Mouse (Mus musculus) forebrain, embryonic 10.5 days (tissue): ENCODE data around the gene Thra. TPM values are rescaled to one million over a fixed set of nuclear protein-coding genes. Genes with fewer than 3 reads are reported as not detected.
"Not testable (repeated sequence)": the region's sequence is repeated elsewhere in the genome, so short reads cannot be mapped to it uniquely, and the experiment has no call there.

ENCODE experiments used
- DNase-seq: peaks from one replicate; pipeline ENCODE4 v3.0.0-alpha.2; 2017; ENCODE audit warnings: low spot score; ENCODE audit errors: extremely low spot score
- H3K27ac ChIP-seq: fragments of 300-500 bp; sonication (generic); 2 replicates; pipeline ENCODE4 v1.5.1; 2016; ENCODE audit warnings: mild to moderate bottlenecking
- H3K27me3 ChIP-seq: fragments of 300-500 bp; sonication (generic); 2 replicates; pipeline ENCODE4 v1.6.1; 2016; ENCODE audit warnings: mild to moderate bottlenecking; ENCODE audit not compliant: poor library complexity, severe bottlenecking
- H3K36me3 ChIP-seq: fragments of 300-500 bp; sonication (generic); replicated peaks from 2 replicates; pipeline ENCODE4 v1.6.1; 2016; ENCODE audit warnings: mild to moderate bottlenecking, moderate library complexity
- H3K4me1 ChIP-seq: fragments of 300-500 bp; sonication (generic); 2 replicates; pipeline ENCODE4 v1.6.1; 2016
- H3K4me3 ChIP-seq: fragments of 300-500 bp; sonication (generic); 2 replicates; pipeline ENCODE4 v1.5.1; 2016; ENCODE audit warnings: mild to moderate bottlenecking, moderate library complexity
- H3K9me3 ChIP-seq: fragments of 300-500 bp; sonication (generic); 2 replicates; pipeline ENCODE4 v1.6.1; 2016; ENCODE audit warnings: mild to moderate bottlenecking, moderate library complexity
- WGBS: fragments of 180-500 bp; shearing (Covaris S2); methylation state at CpG from one replicate; pipeline ENCODE4 v1.1.7; 2016; 5-methylcytosine and 5-hydroxymethylcytosine counted together
- polyA plus RNA-seq: library from polyadenylated mRNA; unstranded; fragments of >200 nt; fragmentation: Nextera tagmentation; extraction: Ambion mirVana; gene quantifications from 2 replicates; pipeline ENCODE4 v1.2.1, GENCODE M21; 2016

Thra gene
- polyA plus RNA-seq, 1 experiment from 2014 or later = 10.9 TPM

DNA sequence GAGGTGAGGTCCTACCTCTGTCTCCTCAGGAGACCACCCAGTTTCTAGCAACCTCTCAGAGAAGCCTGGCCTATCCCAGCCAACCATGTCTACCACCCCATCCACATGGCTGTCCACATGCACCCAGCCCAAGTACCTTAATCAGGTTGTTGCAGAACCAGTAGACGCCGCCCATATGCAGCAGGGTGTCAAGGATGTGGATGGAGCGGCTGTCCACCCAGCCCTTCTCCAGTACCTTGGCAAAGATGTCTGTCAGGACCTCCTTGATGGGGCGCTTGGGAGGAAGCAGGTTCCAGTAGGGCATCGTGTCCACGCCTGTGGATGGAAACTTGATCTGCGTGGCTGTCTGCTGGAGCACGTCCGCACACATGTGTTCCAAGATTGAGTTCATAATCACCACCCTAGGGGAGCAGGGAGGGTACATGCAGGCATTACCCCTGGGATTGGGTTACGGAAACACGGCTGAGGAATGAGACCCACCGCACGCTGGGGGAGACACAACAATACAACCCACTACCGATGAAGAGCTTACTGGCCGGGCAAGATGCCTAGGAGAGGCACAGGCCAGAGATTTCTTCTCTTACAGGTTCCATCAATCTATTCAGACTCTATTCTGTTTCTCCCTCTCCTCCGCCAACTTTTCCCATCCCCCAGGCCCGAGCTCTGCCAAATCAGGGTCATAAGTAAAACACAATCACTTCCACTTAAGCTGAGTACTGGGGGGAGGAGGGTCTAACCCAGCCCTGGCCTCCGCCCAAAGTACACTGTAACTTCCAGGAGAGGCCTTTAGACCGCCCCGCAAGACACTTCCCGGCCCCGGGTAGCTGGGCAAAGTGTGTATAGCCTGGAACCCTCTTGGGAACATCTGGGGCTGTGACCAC is 32.8 kb upstream of the Thra start:
- H3K4me3 ChIP-seq = no peak overlapping the region
- no peaks in the 10 kb centered on the region for H3K9me3 ChIP-seq
- peaks cover 82% of the 10 kb centered on the region for H3K36me3 ChIP-seq
- DNase-seq = no peak
- no peak overlapping the region for H3K27ac ChIP-seq
- H3K4me1 ChIP-seq = no peaks in the 10 kb centered on the region
- H3K27me3 ChIP-seq = no peaks in the 10 kb centered on the region
- WGBS = 96% methylated on average over 22 of the region's 22 CpGs

DNA sequence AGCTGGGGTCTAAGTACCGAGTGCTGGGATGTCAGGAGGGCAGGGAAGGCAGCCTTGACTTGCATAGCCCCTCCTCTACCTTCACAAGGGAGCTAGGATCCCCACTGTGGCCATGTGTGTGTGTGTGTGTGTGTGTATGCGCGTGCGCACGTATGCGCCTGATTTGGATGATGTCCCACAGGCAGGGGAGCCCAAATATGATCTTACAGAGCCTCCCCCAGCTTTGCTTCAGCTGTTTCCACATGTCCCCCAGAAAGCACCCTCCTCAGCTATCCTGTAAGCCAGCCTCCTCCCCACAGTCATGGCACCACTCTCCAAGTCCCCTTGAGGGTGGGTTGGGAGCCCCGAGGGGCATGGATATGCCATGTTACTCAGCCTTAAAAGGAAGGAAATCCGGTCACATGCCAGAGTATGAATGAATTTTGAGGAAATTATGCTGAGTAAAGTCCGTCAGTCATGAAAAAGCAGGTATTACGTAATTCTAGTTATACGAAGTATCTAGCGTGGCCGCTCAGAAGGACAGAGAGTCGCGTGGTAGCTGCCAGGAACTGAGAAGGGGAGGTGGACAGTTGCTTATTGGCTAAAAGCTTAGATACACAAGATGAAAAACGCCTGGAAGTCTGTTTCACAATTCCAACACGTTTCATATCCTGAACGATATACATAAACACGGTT is 32.0 kb upstream of the Thra start:
- no peak for DNase-seq
- H3K9me3 ChIP-seq = no peaks in the 10 kb centered on the region
- no peak overlapping the region for H3K4me3 ChIP-seq
- H3K36me3 ChIP-seq = peaks cover 90% of the 10 kb centered on the region
- no peak overlapping the region for H3K27ac ChIP-seq
- no peaks in the 10 kb centered on the region for H3K4me1 ChIP-seq
- 95% methylated on average over 19 of the region's 19 CpGs for WGBS
- no peaks in the 10 kb centered on the region for H3K27me3 ChIP-seq

DNA sequence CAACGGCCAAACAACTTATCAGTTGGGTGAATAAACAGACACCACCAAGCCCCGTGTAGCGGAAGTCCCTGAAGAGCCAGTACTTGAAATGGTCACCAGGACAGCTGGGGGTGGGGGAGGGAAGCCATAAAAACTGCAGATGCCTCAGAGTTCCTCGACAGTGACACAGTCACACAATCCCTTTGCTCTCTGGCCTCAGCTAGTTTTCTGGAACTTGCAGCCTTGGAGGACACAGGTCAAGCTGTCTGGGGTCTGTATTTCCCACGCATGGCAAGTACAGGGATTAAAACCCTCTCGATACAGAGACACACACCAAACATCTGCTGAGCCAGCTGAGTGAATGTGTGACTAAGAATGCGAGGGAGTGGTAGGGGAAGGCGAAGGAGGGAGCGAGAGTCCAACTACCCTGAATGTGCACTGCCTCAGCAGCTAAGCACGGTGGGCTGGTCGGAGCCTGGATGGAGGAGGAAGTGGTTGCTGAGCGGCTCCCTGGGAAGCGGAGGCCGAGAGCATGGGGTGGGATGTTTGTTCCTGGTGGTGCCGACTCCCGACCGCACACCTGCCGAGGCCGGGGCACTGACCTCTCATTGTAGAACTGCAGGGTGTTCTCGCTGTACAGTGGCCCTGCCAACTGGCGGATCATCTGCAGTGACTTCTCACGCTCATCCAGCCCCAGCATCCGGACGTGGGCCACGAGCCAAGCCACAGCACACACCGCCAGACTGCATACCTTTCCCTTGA is 31.3 kb upstream of the Thra start:
- Histone ChIP-seq H3K4me3 (no peak overlapping the region), H3K27ac (no peak overlapping the region), H3K27me3 (no peaks in the 10 kb centered on the region), H3K9me3 (no peaks in the 10 kb centered on the region), H3K4me1 (no peaks in the 10 kb centered on the region), H3K36me3 (peaks cover 96% of the 10 kb centered on the region)
- no peak for DNase-seq
- WGBS = 94% methylated on average over 26 of the region's 26 CpGs

DNA sequence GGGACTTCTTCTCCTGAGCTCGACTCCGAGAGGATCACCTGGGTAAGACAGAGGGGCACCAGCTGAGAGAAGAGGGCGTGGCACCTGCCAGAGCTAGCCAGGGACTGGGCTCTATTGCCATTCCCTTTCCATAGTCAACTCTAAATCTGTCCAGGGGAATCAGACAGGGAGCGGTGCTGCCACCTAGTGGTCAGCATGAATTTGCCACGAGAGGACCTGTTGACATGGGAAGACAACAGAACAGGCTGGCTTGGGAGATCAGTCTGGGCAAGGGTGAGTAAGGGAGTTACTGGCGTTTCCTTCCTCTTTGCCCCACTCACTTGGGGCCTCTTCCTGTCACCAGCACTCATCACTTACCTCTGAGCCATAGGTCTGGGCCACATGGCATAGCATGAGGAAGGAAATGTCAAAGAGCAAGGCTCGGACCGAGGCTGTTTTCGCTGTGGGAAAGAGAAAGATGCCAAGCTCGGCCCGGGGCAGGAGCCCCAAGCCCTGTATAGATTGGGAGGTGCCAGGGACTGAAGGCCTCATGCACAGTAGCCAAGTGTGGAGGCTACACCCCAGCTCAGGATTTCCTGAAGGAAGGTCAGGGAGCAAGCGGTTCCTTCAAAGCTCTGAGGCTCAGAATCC is 29.9 kb upstream of the Thra start:
- H3K36me3 ChIP-seq = peaks cover 96% of the 10 kb centered on the region
- 60% methylated on average over 12 of the region's 12 CpGs for WGBS
- DNase-seq = peak; percentile 83
- no peaks in the 10 kb centered on the region for H3K4me1 ChIP-seq
- H3K27ac ChIP-seq = no peak overlapping the region
- H3K9me3 ChIP-seq = no peaks in the 10 kb centered on the region
- no peak overlapping the region for H3K4me3 ChIP-seq
- H3K27me3 ChIP-seq = no peaks in the 10 kb centered on the region

DNA sequence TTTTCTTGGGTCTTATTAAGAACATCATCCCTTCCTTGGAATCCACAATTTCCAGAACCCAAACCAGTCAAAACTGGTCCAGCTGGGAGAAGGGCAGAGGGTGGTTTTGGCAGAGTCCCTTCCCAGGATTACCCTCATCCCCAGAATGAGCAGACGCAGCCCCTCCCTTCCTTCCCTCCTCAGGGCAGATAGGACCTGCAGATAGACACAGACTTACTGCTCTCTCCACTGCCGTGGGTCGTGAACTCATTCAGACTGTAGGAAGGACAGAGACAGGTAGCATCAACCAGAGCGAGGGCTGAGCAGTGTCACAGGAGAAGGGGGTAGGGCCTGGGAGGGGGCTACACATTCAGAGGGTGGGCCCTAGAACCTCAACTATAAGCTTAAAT is 29.4 kb upstream of the Thra start:
- Histone ChIP-seq H3K27me3 (no peaks in the 10 kb centered on the region), H3K4me3 (no peak overlapping the region), H3K4me1 (no peaks in the 10 kb centered on the region), H3K9me3 (no peaks in the 10 kb centered on the region), H3K27ac (no peak overlapping the region), H3K36me3 (peaks cover 96% of the 10 kb centered on the region)
- no peak for DNase-seq
- 94% methylated on average over 4 of the region's 4 CpGs for WGBS

GRCm38 (mm10) chr11:98712009-98712408 is 28.4 kb upstream of the Thra start:
- H3K36me3 ChIP-seq = peaks cover 96% of the 10 kb centered on the region
- 84% methylated on average over 6 of the region's 6 CpGs for WGBS

GRCm38 (mm10) chr11:98713703-98714102 is 26.7 kb upstream of the Thra start:
- Histone ChIP-seq H3K36me3 (peaks cover 92% of the 10 kb centered on the region), H3K4me1 (peaks cover 12% of the 10 kb centered on the region), H3K9me3 (no peaks in the 10 kb centered on the region), H3K27ac (no peak overlapping the region), H3K27me3 (no peaks in the 10 kb centered on the region), H3K4me3 (no peak overlapping the region)
- DNase-seq = no peak
- 92% methylated on average over 12 of the region's 12 CpGs for WGBS

More at GRCm38 (mm10) chr11:98712009-98712408, 28.4 kb upstream of the Thra start:
- not testable (repeated sequence) for H3K27me3 ChIP-seq, H3K4me3 ChIP-seq, H3K4me1 ChIP-seq, DNase-seq, H3K9me3 ChIP-seq, H3K27ac ChIP-seq

GRCm38 (mm10) chr11:98715946-98716345 is 24.5 kb upstream of the Thra start:
- no peak overlapping the region for H3K27ac ChIP-seq
- peaks cover 15% of the 10 kb centered on the region for H3K4me1 ChIP-seq
- no peaks in the 10 kb centered on the region for H3K9me3 ChIP-seq
- peaks cover 76% of the 10 kb centered on the region for H3K36me3 ChIP-seq
- H3K4me3 ChIP-seq = no peak overlapping the region
- no peaks in the 10 kb centered on the region for H3K27me3 ChIP-seq
- 96% methylated on average over 9 of the region's 9 CpGs for WGBS
- no peak for DNase-seq

DNA sequence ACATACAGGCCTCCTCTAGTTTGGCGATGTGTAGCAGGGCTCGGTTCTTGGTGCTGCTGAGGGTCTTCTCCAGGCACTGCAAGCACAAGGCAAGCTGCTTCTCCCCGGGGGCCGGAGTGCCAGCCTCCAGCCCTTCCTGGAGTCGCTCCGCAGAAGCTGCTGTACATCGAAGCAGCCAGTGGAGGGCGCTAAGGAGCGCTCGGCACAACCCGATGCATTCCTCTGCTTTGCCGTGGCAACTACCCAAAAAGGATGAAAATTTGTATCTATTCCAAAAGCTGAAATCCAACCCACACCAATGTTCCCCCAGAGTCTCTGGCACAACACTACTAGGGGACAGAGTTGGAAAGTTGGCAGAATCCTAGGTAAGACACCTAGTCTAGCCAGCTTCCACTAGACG is 22.5 kb upstream of the Thra start:
- H3K27ac ChIP-seq = 0 out of 2 replicates have a peak overlapping the region, but pooled peaks have one; percentile 33
- H3K4me3 ChIP-seq = no peak overlapping the region
- H3K36me3 ChIP-seq = peaks cover 64% of the 10 kb centered on the region
- no peaks in the 10 kb centered on the region for H3K9me3 ChIP-seq
- peaks cover 15% of the 10 kb centered on the region for H3K4me1 ChIP-seq
- H3K27me3 ChIP-seq = no peaks in the 10 kb centered on the region
- DNase-seq = peak; percentile 67
- WGBS = 22% methylated on average over 13 of the region's 13 CpGs

GRCm38 (mm10) chr11:98720756-98721155 is 19.7 kb upstream of the Thra start:
- peaks cover 15% of the 10 kb centered on the region for H3K4me1 ChIP-seq
- H3K27me3 ChIP-seq = no peaks in the 10 kb centered on the region
- no peak overlapping the region for H3K27ac ChIP-seq
- no peak for DNase-seq
- no peak overlapping the region for H3K4me3 ChIP-seq
- no peaks in the 10 kb centered on the region for H3K9me3 ChIP-seq
- WGBS = 86% methylated on average over 2 of the region's 2 CpGs
- H3K36me3 ChIP-seq = peaks cover 58% of the 10 kb centered on the region

DNA sequence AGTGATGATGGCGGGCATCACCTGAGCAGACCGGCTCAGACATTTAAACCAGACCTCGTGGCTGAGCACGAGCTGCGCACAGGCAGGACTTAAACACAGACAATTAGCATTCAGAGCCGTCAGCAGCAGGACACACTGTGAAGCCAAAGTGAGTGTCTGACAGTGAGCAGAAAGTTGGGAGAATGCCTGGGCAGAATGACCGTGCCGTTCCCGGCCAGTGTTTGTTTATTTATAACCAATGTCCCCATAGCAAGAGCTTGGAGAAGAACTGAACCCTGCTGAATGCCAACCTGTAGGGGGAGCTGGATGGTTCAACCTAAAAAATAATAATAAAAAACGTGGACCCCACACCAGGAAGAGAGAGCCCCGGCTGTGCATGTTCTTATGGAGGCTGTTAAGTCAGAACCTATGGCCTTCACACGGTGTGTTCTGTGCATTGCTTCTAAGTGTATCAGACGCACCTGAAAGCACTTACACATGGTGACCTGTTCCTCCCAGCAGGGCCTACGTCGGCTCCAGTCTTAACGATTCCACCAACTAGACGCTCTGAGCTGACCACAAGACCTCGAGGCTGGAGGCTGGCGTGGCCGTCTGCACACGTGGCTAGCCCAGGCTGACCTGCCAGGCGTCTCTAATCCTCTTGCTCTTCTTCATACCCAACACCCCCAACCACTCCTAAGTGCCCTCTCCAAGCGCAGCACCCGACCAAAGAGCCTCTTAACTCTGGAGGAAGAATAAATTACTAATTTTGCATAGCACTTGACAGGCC is 18.8 kb upstream of the Thra start:
- H3K27ac ChIP-seq = no peak overlapping the region
- WGBS = 77% methylated on average over 24 of the region's 24 CpGs
- peaks cover 58% of the 10 kb centered on the region for H3K36me3 ChIP-seq
- no peaks in the 10 kb centered on the region for H3K27me3 ChIP-seq
- H3K9me3 ChIP-seq = no peaks in the 10 kb centered on the region
- no peak overlapping the region for H3K4me3 ChIP-seq
- no peak for DNase-seq
- peaks cover 15% of the 10 kb centered on the region for H3K4me1 ChIP-seq

- Histone ChIP-seq H3K27me3 (no peaks in the 10 kb centered on the region), H3K4me3 (no peak overlapping the region), H3K36me3 (peaks cover 58% of the 10 kb centered on the region), H3K4me1 (peaks cover 10% of the 10 kb centered on the region), H3K9me3 (no peaks in the 10 kb centered on the region), H3K27ac (no peak overlapping the region)
- no peak for DNase-seq
- 84% methylated on average over 7 of the region's 7 CpGs for WGBS
Measured at GRCm38 (mm10) chr11:98723098-98723497, 17.3 kb upstream of the Thra start.
